In genomic region chr7:128622994-128623393, GRCm38 (mm10) we compare ENCODE assay signal across 13 mouse cellular contexts. TPM values are rescaled to one million over a fixed set of nuclear protein-coding genes. Genes with fewer than 3 reads are reported as not detected.
A peak's percentile ranks its signal among the peaks of the same experiment; 100 is the strongest.
DNase-seq lines count a peak whose midpoint lies in the region; ATAC-seq and TF ChIP-seq lines count a peak whose summit lies in the region.
"Had no signal": no experiment of that assay in that cellular context is flagged by ENCODE, and none has a peak within 500 bp of the region (broad histone marks: within the 10 kb centered on the region; RNA-seq: fewer than 3 reads in every experiment).

No protein-coding gene starts in this region.

- no peak overlapping the region for H3ac ChIP-seq in myocyte (ENCODE audit: control insufficient read depth, insufficient read length)

- no peak for TF ChIP-seq POLR2A in cerebellum, adult 2 months (IDR thresholded peaks at IDR 0.05; ENCODE audit: borderline replicate concordance, insufficient read depth, low read length)
- TF ChIP-seq POLR2A in liver, adult 2 months (IDR thresholded peaks at IDR 0.05; ENCODE audit: extremely low read depth, insufficient read depth, low read length): no peak
- no peak for TF ChIP-seq POLR2A in myocyte (IDR thresholded peaks at IDR 0.05; ENCODE audit: insufficient read length, low read depth)

- 24% methylated on average over 2 of the region's 2 CpGs for WGBS in cerebellum, adult 2 months
- WGBS in heart, embryonic 15.5 days: 55% methylated on average over 2 of the region's 2 CpGs
- 9% methylated on average over 2 of the region's 2 CpGs for WGBS in liver, adult 2 months
- WGBS in liver, embryonic 12.5 days (ENCODE audit: insufficient replicate concordance): 69% methylated on average over 2 of the region's 2 CpGs

- no peaks in the 10 kb centered on the region for H3K36me3 ChIP-seq in heart, embryonic 15.5 days
- H3K36me3 ChIP-seq in liver, adult 2 months (ENCODE audit: control insufficient read depth, insufficient read depth, low read length): no peaks in the 10 kb centered on the region
- no peaks in the 10 kb centered on the region for H3K36me3 ChIP-seq in liver, embryonic 12.5 days
- no peaks in the 10 kb centered on the region for H3K36me3 ChIP-seq in myocyte (ENCODE audit: control insufficient read depth, insufficient read depth)
- H3K36me3 ChIP-seq: hindbrain, embryonic 13.5 days; intestine, embryonic 15.5 days; neural tube, embryonic 13.5 days had no signal

- no peaks in the 10 kb centered on the region for H3K9me3 ChIP-seq in heart, embryonic 15.5 days (replicated peaks)
- H3K9me3 ChIP-seq in liver, embryonic 12.5 days (replicated peaks): no peaks in the 10 kb centered on the region
- H3K9me3 ChIP-seq: hindbrain, embryonic 13.5 days; intestine, embryonic 15.5 days; neural tube, embryonic 13.5 days had no signal

- no peak overlapping the region for H3K4me2 ChIP-seq in heart, embryonic 15.5 days
- H3K4me2 ChIP-seq in liver, embryonic 12.5 days: no peak overlapping the region
- H3K4me2 ChIP-seq in myocyte (ENCODE audit: low read depth): peak overlapping the region; percentile 68
- H3K4me2 ChIP-seq: hindbrain, embryonic 13.5 days; intestine, embryonic 15.5 days; neural tube, embryonic 13.5 days had no signal

- no peak for DNase-seq in cerebellum, adult 2 months
- DNase-seq in heart, adult 8-10 months (ENCODE audit: low spot score): no peak
- no peak for DNase-seq in liver, adult 2 months (ENCODE audit: extremely low read depth, low read depth, low spot score)
- DNase-seq in frontal cortex, postnatal 25 days (ENCODE audit: low spot score in 2 of 2): no peak
- DNase-seq: cerebellum, postnatal 10 days; thymus, postnatal 25 days had no signal

- peaks cover 18% of the 10 kb centered on the region for H3K4me1 ChIP-seq in cerebellum, adult 2 months (ENCODE audit: control insufficient read depth, insufficient read depth, low read length)
- peaks cover 9% of the 10 kb centered on the region for H3K4me1 ChIP-seq in heart, embryonic 15.5 days (replicated peaks)
- H3K4me1 ChIP-seq in liver, adult 2 months (ENCODE audit: control insufficient read depth, insufficient read depth, low read length): peaks cover 29% of the 10 kb centered on the region
- H3K4me1 ChIP-seq in liver, embryonic 12.5 days: peaks cover 9% of the 10 kb centered on the region

- H3K27me3 ChIP-seq in cerebellum, adult 2 months (ENCODE audit: control insufficient read depth, insufficient read depth, low read length): no peaks in the 10 kb centered on the region
- no peaks in the 10 kb centered on the region for H3K27me3 ChIP-seq in heart, embryonic 15.5 days
- no peaks in the 10 kb centered on the region for H3K27me3 ChIP-seq in liver, adult 2 months (ENCODE audit: control insufficient read depth, insufficient read depth, low read length)
- no peaks in the 10 kb centered on the region for H3K27me3 ChIP-seq in liver, embryonic 12.5 days (replicated peaks)
- no peaks in the 10 kb centered on the region for H3K27me3 ChIP-seq in myocyte (ENCODE audit: control insufficient read depth, insufficient read depth, insufficient read length)
- H3K27me3 ChIP-seq: hindbrain, embryonic 13.5 days; intestine, embryonic 15.5 days; neural tube, embryonic 13.5 days had no signal

- peak overlapping the region; percentile 17; the same call in 1 of the 2 replicates for H3K27ac ChIP-seq in cerebellum, adult 2 months (ENCODE audit: insufficient read depth, low read length)
- H3K27ac ChIP-seq in heart, embryonic 15.5 days: peak overlapping the region; percentile 41
- peak overlapping the region; percentile 57 for H3K27ac ChIP-seq in liver, adult 2 months (replicated peaks; ENCODE audit: insufficient read depth, low read depth, low read length)
- H3K27ac ChIP-seq in liver, embryonic 12.5 days: no peak overlapping the region
- H3K27ac ChIP-seq: hindbrain, embryonic 13.5 days; intestine, embryonic 15.5 days; neural tube, embryonic 13.5 days had no signal

- H3K4me3 ChIP-seq in cerebellum, adult 2 months (replicated peaks; ENCODE audit: insufficient read depth, low read depth, low read length): no peak overlapping the region
- no peak overlapping the region for H3K4me3 ChIP-seq in heart, embryonic 15.5 days
- H3K4me3 ChIP-seq in liver, adult 2 months (ENCODE audit: insufficient read depth, low read depth, low read length): no peak overlapping the region
- no peak overlapping the region for H3K4me3 ChIP-seq in liver, embryonic 12.5 days
- no peak overlapping the region for H3K4me3 ChIP-seq in myocyte
- H3K4me3 ChIP-seq: hindbrain, embryonic 13.5 days; intestine, embryonic 15.5 days; neural tube, embryonic 13.5 days had no signal

- TF ChIP-seq CTCF in cerebellum, adult 2 months (IDR thresholded peaks at IDR 0.05; ENCODE audit: borderline replicate concordance, insufficient read depth, low read depth, low read length): no peak
- TF ChIP-seq CTCF in liver, adult 2 months (IDR thresholded peaks at IDR 0.05; ENCODE audit: low read depth, low read length): no peak

- no peak for ATAC-seq in cerebellum, adult (ENCODE audit: insufficient number of reproducible peaks, low FRiP score, low TSS enrichment)
- ATAC-seq in heart, embryonic 15.5 days (replicated peaks; ENCODE audit: insufficient number of reproducible peaks, insufficient read depth, low FRiP score, low read depth): no peak
- ATAC-seq in liver, embryonic 12.5 days: no peak

- peaks cover 30% of the 10 kb centered on the region for H3K79me2 ChIP-seq in liver, adult 2 months (ENCODE audit: control insufficient read depth, insufficient read depth, low read length)
- peaks cover 29% of the 10 kb centered on the region for H3K79me2 ChIP-seq in myocyte (ENCODE audit: control insufficient read depth, insufficient read depth)

- no peak overlapping the region for H3K9ac ChIP-seq in heart, embryonic 15.5 days
- H3K9ac ChIP-seq in liver, adult 2 months (ENCODE audit: low read depth, low read length): no peak overlapping the region
- no peak overlapping the region for H3K9ac ChIP-seq in liver, embryonic 12.5 days
- H3K9ac ChIP-seq: hindbrain, embryonic 13.5 days; intestine, embryonic 15.5 days; neural tube, embryonic 13.5 days had no signal

TF ChIP-seq in myocyte, 11 proteins besides CTCF, POLR2A, EP300 and RAD21:
- TF ChIP-seq REST (IDR thresholded peaks at IDR 0.05; ENCODE audit: insufficient read depth, insufficient read length): no peak
- TF ChIP-seq USF1 (IDR thresholded peaks at IDR 0.05; ENCODE audit: low read depth): no peak
- no peak for TF ChIP-seq MYOD1 (IDR thresholded peaks at IDR 0.05; ENCODE audit: control insufficient read depth in 1 of 3, insufficient read length in 2 of 3, low read depth in 2 of 3)
- TF ChIP-seq TCF12 (IDR thresholded peaks at IDR 0.05; ENCODE audit: insufficient read depth, poor library complexity, severe bottlenecking): no peak
- no peak for TF ChIP-seq CEBPB (IDR thresholded peaks at IDR 0.05; ENCODE audit: insufficient read depth, poor library complexity, severe bottlenecking)
- no peak for TF ChIP-seq POLR2AphosphoS2 (IDR thresholded peaks at IDR 0.05; ENCODE audit: insufficient read length, low read depth)
- TF ChIP-seq SRF (IDR thresholded peaks at IDR 0.05; ENCODE audit: control insufficient read depth, insufficient read length, low read depth): no peak
- no peak for TF ChIP-seq MAX (IDR thresholded peaks at IDR 0.05; ENCODE audit: low read depth)
- TF ChIP-seq E2F4 (IDR thresholded peaks at IDR 0.05; ENCODE audit: insufficient read depth): no peak
- TF ChIP-seq TCF3 (IDR thresholded peaks at IDR 0.05; ENCODE audit: insufficient read length, low read depth): no peak
- TF ChIP-seq MYOG (IDR thresholded peaks at IDR 0.05; ENCODE audit: control insufficient read depth in 1 of 3, insufficient read depth in 1 of 3, insufficient read length in 2 of 3, low read depth in 2 of 3): no peak

RNA-seq across cellular contexts. Expression of gene Inpp5f, which starts 11.9 kb away (rescaled TPM):
- 101 and 104 TPM in 2 replicates for polyA plus RNA-seq in cerebellum, adult 2 months (2012; rRNA removed)
- polyA plus RNA-seq in heart, embryonic 15.5 days (2015; fragmentation: Nextera tagmentation; extraction: Ambion mirVana): 8.8 and 13.0 TPM in 2 replicates
- total RNA-seq in heart, adult 8-10 months (2022): 1 to 10 TPM; 4.0 to 6.2 (median 4.8) TPM
- 13.1 and 16.0 TPM in 2 replicates for total RNA-seq in liver, adult 2 months (2014; rRNA removed)
- polyA plus RNA-seq in liver, adult 2 months (2012; rRNA removed): 5.2 and 5.5 TPM in 2 replicates
- polyA plus RNA-seq in liver, embryonic 12.5 days (2016; fragmentation: Nextera tagmentation; extraction: Ambion mirVana): 9.3 and 10.2 TPM in 2 replicates
- 3.6 TPM for polyA plus RNA-seq in myocyte (2012; fragmentation: generic; extraction: Trizol)
